Mouse (Mus musculus) layer of hippocampus, postnatal 10 days (tissue): ENCODE measurements around the gene Syt14. TPM values are rescaled to one million over a fixed set of nuclear protein-coding genes. Genes with fewer than 3 reads are reported as not detected.

Experiments
- DNase-seq, 2 experiments: peaks; one replicate each; pipeline ENCODE4 v3.0.0; 2021; ENCODE audit warnings: low spot score in 2 of 2
- total RNA-seq, 2 experiments: library from RNA; stranded (reverse); gene quantifications; 2 replicates each; pipeline ENCODE4 v1.2.3; 2021

Gene Syt14
- total RNA-seq, 2 experiments from 2014 or later: 21.9 to 24.2 TPM

DNA sequence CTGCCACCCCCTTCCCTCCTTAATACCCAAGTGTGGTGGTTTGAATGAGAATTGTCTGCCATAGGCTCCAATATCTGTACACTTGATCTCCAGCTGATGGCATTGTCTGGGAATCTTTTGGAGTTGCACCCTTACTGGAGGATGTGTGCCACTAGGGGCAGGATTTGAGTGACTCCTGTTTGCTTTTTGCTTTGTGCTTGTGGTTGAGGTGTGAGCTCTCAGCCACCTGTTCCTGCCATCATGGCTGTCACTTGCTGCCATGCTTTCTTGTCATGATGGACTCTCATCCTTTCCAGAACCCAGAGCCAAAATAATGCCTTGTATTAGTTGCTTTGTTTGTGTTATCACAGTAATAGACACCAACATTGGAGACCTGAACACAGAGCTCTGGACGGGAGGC, 165.8 kb downstream of the Syt14 start:
- no peak for DNase-seq

GRCm38 (mm10) chr1:192864440-192864839, 171.1 kb downstream of the Syt14 start:
- DNase-seq: no peak

DNA sequence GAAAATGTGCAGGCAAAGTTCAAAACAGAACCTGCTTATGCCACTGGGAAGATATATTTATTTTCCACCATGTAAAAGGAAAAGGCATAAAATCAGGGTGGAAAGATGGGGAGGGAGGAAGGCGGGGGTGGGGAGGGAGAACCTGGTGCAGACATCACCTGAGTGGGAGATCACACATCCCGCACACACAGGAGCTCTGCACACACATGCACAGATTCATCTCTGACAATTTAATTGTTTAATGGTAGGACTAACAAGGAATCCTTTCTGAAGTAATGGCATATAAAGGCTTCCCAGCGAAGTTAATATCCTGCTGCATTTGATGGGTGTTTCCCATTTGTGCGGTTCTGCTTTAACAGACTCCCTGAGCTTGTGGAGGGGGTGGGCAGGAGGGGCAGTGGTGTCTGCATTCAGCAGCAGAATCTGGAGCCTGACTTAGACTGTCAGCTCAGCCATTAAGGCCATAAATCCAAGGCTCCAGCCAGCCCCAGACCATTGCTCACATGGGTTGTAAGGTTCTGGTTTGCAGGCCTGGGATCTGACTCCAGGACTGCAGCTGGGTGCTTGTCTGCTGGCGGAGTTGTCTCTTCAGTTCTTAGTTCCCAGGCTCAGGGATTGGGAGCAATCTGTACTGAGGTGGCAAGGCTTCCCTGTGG, 174.1 kb downstream of the Syt14 start:
- DNase-seq: no peak

- DNase-seq: no peak
These were observed 175.3 kb downstream of the Syt14 start for GRCm38 (mm10) chr1:192860273-192860672.

- DNase-seq: no peak
These were observed 178.0 kb downstream of the Syt14 start for GRCm38 (mm10) chr1:192857582-192857981.

DNA sequence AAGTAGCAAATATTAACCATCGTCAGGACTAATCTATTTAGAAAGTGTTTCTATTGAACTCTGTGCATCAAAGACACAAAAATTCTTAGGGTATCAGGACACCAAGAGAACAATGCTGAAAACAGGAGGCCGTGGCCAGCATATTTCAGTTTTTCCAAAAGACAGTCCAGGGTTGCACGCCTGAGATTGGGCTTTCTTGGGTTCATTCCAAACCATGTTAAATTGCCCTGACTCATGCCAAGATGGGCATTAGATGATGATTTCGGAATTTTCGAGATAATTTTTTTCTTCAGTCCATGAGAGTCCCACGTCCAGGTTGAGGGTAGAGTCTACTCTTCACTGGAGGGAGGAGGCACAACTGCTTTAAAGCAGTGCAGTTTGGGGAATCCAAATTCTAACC, 178.6 kb downstream of the Syt14 start:
- no peak for DNase-seq

DNA sequence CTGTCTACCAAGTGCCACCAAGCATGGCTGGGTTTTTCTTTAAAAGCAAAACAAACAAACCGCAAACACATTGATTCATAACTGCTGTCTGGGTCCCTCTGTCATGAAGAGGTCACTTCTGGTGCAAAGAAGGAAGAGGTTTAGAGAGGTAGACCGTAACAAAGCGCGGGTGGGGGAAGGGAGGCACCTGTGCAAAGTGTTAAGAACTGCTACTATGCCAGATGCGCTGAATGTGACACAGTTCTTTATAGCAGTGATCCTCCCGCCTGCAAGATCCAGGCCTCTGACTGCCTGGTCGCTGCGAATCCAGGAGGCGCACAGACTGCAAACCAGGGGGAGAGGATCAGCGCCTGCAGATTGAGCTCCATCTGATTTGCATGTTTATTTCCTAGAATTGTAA, 179.2 kb downstream of the Syt14 start:
- DNase-seq: peak in 1 of 2 experiments; percentile 30

- DNase-seq: peak; percentile 56 to 60
These were observed 179.9 kb downstream of the Syt14 start, which contains the start of gene Sertad4 for GRCm38 (mm10) chr1:192855474-192856230. Gene Sertad4, minus strand, starts transcription at chr1:192855756.

DNA sequence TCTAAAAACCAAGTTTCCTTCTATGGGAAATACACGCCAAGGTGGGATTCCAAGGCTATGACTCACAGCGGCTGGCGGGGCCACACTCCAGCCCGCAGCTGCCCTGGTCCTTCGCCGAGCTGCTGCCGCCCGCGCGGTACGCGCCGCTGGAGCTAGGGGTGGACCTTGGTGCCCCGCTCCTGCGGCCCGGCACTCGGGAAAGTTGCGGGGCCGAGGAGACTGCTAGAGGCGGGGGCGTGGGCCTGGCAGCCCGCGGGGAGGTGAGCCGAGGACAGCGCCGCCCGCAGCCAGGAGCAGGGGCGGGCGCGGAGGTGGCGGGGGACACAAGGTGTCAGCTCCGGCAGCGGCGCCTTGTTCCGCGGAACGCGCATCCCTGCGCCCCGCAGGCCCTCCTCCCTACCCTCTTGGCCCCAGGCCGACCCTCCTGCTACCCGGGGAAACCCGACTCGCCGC, 180.7 kb downstream of the Syt14 start:
- peak; percentile 48 to 69 for DNase-seq

DNA sequence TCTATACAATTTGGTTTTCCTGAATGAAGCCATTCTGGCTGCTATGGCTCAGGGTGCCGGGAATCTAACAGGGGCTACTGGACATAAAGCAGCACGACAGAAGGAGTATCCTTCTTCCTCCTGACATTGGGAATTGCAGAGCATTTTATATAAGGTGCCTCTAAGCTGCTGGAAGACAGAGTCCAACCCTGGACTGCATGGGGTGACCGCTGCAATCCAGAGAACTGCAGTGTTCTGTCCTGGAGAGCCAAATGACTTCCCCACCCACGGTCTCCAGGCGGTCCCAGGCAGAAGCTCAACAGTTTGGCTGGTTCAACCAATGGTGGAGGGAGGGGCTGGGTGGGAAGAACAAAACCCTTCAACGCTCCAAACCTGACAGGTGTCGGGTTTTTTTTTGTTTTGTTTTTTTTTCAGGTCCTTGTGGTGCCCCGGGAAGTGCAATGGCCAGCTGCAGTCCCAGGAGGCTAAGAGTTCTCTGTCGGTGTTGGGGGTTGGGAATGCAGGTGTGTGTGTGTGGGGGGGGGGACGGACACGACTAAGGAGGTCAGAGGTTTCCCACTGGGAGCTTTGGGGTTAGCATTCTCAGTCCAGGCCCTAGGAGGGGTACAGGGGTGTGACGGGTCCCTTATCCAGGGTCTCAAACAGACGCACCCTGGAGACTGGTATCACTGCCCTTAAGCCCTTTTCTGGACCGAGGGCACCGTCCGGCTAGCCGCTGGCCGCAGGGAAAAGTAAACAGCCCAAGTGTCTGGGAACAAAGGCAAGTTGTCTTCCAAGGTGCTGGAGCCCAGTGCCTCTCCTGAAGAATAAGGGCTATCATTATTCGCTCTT, 181.4 kb downstream of the Syt14 start:
- no peak for DNase-seq

- DNase-seq: no peak
These were observed 182.1 kb downstream of the Syt14 start for GRCm38 (mm10) chr1:192853429-192853828.

GRCm38 (mm10) chr1:192852047-192852446, 183.5 kb downstream of the Syt14 start:
- no peak for DNase-seq

- DNase-seq: no peak
These were observed 183.9 kb downstream of the Syt14 start for GRCm38 (mm10) chr1:192851640-192852039.

DNA sequence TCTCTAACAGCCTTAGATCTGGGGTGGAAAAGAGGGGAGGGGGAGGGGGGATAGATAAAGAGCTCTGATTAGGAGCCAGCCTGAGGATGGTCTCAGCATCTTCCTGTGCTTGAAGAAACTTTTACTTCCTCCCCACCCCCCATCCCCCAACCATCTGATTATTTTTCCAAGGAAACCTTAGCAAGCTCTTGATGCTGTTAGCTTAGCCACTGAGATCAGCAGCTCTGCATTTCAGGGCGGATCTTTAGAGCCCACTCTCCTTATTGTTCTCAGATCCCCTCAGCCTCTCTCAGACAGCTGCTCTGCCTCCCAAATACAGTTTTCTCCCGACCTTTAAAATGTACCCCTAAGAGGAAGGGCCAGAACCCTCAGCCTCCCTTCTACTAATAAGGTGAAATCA, 184.4 kb downstream of the Syt14 start:
- DNase-seq: no peak

GRCm38 (mm10) chr1:192849616-192850015, 186.0 kb downstream of the Syt14 start:
- no peak for DNase-seq

- DNase-seq: no peak
These were observed 188.3 kb downstream of the Syt14 start for GRCm38 (mm10) chr1:192847254-192847653.

Other genes with a start within 250 kb of the Syt14 start
- gene Sertad4, start 180.0 kb downstream of the Syt14 start, total RNA-seq: 10 to 100 TPM; 29.4 to 30.1 TPM
- gene Diexf, start 94.5 kb upstream of the Syt14 start, total RNA-seq: 10 to 100 TPM; 21.1 to 21.5 TPM
- 1 to 10 TPM; 1.0 TPM for gene Irf6, start 117.3 kb upstream of the Syt14 start, total RNA-seq
- gene A130010J15Rik, start 132.3 kb upstream of the Syt14 start, total RNA-seq: 1 to 10 TPM; 6.7 to 7.3 TPM
- gene Traf3ip3, start 165.9 kb upstream of the Syt14 start, total RNA-seq: 1 to 10 TPM; 2.7 to 3.0 TPM
- gene Lamb3, start 171.9 kb upstream of the Syt14 start, total RNA-seq: 1 to 10 TPM; 1.2 to 1.8 TPM
- gene Hsd11b1, start 228.3 kb upstream of the Syt14 start, total RNA-seq: 10 to 100 TPM; 31.5 to 35.3 TPM
- gene G0s2, start 237.4 kb upstream of the Syt14 start, total RNA-seq: 1 to 10 TPM; 6.7 to 9.3 TPM